Mouse (Mus musculus): ENCODE measurements around the gene Pet100.
"Not testable (repeated sequence)": the region's sequence is repeated elsewhere in the genome, so short reads cannot be mapped to it uniquely, and the experiment has no call there.

The Pet100 gene

GRCm38 (mm10) chr8:3621199-3621970, at the start of gene Pet100, which contains the start of gene Xab2:
Gene Pet100 (plus strand): TSS chr8:3621548.
Gene Xab2 (minus strand): TSS chr8:3621316.
- peak; percentile 98 for DNase-seq (ENCODE audit: low spot score)

- no peak for DNase-seq (ENCODE audit: low spot score)
These were observed 46.8 kb upstream of the Pet100 start for GRCm38 (mm10) chr8:3574546-3574945.

GRCm38 (mm10) chr8:3576211-3576960, 45.0 kb upstream of the Pet100 start:
- no peak for DNase-seq (ENCODE audit: low spot score)

- DNase-seq (ENCODE audit: low spot score) = no peak
These were observed 41.7 kb upstream of the Pet100 start for GRCm38 (mm10) chr8:3579390-3580364.

GRCm38 (mm10) chr8:3581961-3582360, 39.4 kb upstream of the Pet100 start:
- not testable (repeated sequence) for DNase-seq (ENCODE audit: low spot score)

- DNase-seq (ENCODE audit: low spot score) = no peak
These were observed 34.9 kb upstream of the Pet100 start for GRCm38 (mm10) chr8:3586452-3586851.

- DNase-seq (ENCODE audit: low spot score) = no peak
These were observed 34.4 kb upstream of the Pet100 start, which contains the start of gene Camsap3 for GRCm38 (mm10) chr8:3586993-3587390. Gene Camsap3 (plus strand): TSS chr8:3587293.

GRCm38 (mm10) chr8:3587391-3588257, 33.7 kb upstream of the Pet100 start:
- DNase-seq (ENCODE audit: low spot score) = no peak

- DNase-seq (ENCODE audit: low spot score) = no peak
These were observed 33.1 kb upstream of the Pet100 start for GRCm38 (mm10) chr8:3588258-3588633.

- DNase-seq (ENCODE audit: low spot score) = peak; percentile 54
These were observed 27.9 kb upstream of the Pet100 start for GRCm38 (mm10) chr8:3593470-3593869.

- no peak for DNase-seq (ENCODE audit: low spot score)
These were observed 26.9 kb upstream of the Pet100 start for GRCm38 (mm10) chr8:3594466-3594865.

GRCm38 (mm10) chr8:3598054-3598453, 23.3 kb upstream of the Pet100 start:
- no peak for DNase-seq (ENCODE audit: low spot score)

GRCm38 (mm10) chr8:3599219-3599618, 22.1 kb upstream of the Pet100 start:
- DNase-seq (ENCODE audit: low spot score) = no peak

GRCm38 (mm10) chr8:3600401-3600800, 20.9 kb upstream of the Pet100 start:
- peak; percentile 41 for DNase-seq (ENCODE audit: low spot score)

GRCm38 (mm10) chr8:3603439-3603838, 17.9 kb upstream of the Pet100 start:
- DNase-seq (ENCODE audit: low spot score) = no peak

GRCm38 (mm10) chr8:3606593-3606992, 14.8 kb upstream of the Pet100 start:
- DNase-seq (ENCODE audit: low spot score) = no peak

GRCm38 (mm10) chr8:3607822-3608221, 13.5 kb upstream of the Pet100 start:
- no peak for DNase-seq (ENCODE audit: low spot score)

- DNase-seq (ENCODE audit: low spot score) = peak; percentile 64
These were observed 12.1 kb upstream of the Pet100 start for GRCm38 (mm10) chr8:3609046-3609815.

GRCm38 (mm10) chr8:3609816-3610150, 11.6 kb upstream of the Pet100 start:
- no peak for DNase-seq (ENCODE audit: low spot score)

- no peak for DNase-seq (ENCODE audit: low spot score)
These were observed 771 bp downstream of the Pet100 start for GRCm38 (mm10) chr8:3622119-3622518.
